Mouse (Mus musculus) heart, adult 2 months (tissue): ENCODE measurements around the gene Dusp27.

Experiments
- CTCF ChIP-seq: fragments of 200-600 bp; IDR thresholded peaks from 2 replicates; pipeline ENCODE4 v1.8.1; 2022; ENCODE audit warnings: antibody characterized with exemption, mild to moderate bottlenecking, moderate library complexity
- POLR2A ChIP-seq: fragments of 200-500 bp; IDR thresholded peaks from 2 replicates; pipeline ENCODE4 v1.6.1; 2011; ENCODE audit warnings: mild to moderate bottlenecking, low read depth, low read length, control low read depth; ENCODE audit not compliant: insufficient read depth

GRCm38 (mm10) chr1:166123751-166124150 lies 4.0 kb downstream of the Dusp27 start:
- no peak for TF ChIP-seq POLR2A
- no peak for TF ChIP-seq CTCF
